Mouse (Mus musculus) G1E (cell line): ENCODE measurements at regions not wholly inside any gene's neighbourhood (a gene's known extent, or its start where the extent isn't known, plus 50 kb on each side); places are given as distances from the start of the nearest gene placed in this dataset.
"Not testable (repeated sequence)": the region's sequence is repeated elsewhere in the genome, so short reads cannot be mapped to it uniquely, and the experiment has no call there.

Experiments
- ATAC-seq: 2 replicates; pipeline ENCODE4 v1.8.0; 2016; ENCODE audit warnings: mild to moderate bottlenecking; ENCODE audit not compliant: insufficient number of reproducible peaks, poor library complexity, low FRiP score, severe bottlenecking; ENCODE audit errors: extremely low read depth
- DNase-seq: peaks from one replicate; pipeline ENCODE4 v3.0.0; 2012; ENCODE audit warnings: low spot score
- H3K27me3 ChIP-seq: 2 replicates; pipeline ENCODE4 v1.6.1; 2012; ENCODE audit warnings: mild to moderate bottlenecking, low read length, inconsistent platforms; ENCODE audit not compliant: insufficient read depth
- H3K36me3 ChIP-seq: replicated peaks from 2 replicates; pipeline ENCODE3; 2012; ENCODE audit warnings: mild to moderate bottlenecking, inconsistent platforms
- H3K4me1 ChIP-seq: 2 replicates; pipeline ENCODE4 v1.6.1; 2012; ENCODE audit warnings: low read depth, low read length, inconsistent platforms, mixed read lengths; ENCODE audit not compliant: insufficient read depth
- H3K4me3 ChIP-seq: 2 replicates; pipeline ENCODE4 v1.5.1; 2012; ENCODE audit warnings: low read depth, mild to moderate bottlenecking, inconsistent platforms, low read length, moderate library complexity, mixed read lengths
- H3K9me3 ChIP-seq: replicated peaks from 2 replicates; pipeline ENCODE4 v1.6.1; 2012; ENCODE audit warnings: inconsistent platforms
- CTCF ChIP-seq: IDR thresholded peaks from 2 replicates; pipeline ENCODE4 v1.5.1; 2012; ENCODE audit warnings: low read depth, low read length, inconsistent platforms, mixed read lengths
- GATA1 ChIP-seq: IDR thresholded peaks from 2 replicates; pipeline ENCODE4 v1.6.1; 2012; ENCODE audit warnings: borderline replicate concordance, low read length, inconsistent platforms, mixed read lengths
- GATA2 ChIP-seq: IDR thresholded peaks from 2 replicates; pipeline ENCODE4 v1.6.1; 2012; ENCODE audit warnings: low read depth, low read length, inconsistent platforms, borderline replicate concordance
- POLR2AphosphoS5 ChIP-seq: IDR thresholded peaks from 2 replicates; pipeline ENCODE4 v1.6.1; 2012; ENCODE audit warnings: low read depth, low read length, inconsistent platforms; ENCODE audit not compliant: insufficient replicate concordance
- TAL1 ChIP-seq: conservative IDR thresholded peaks from 2 replicates; pipeline ENCODE4 v1.6.1; 2012; ENCODE audit warnings: low read depth, low read length, inconsistent platforms, mixed read lengths

- no peaks in the 10 kb centered on the region for H3K9me3 ChIP-seq
- no peaks in the 10 kb centered on the region for H3K27me3 ChIP-seq
- ATAC-seq = no peak
- no peak overlapping the region for H3K4me3 ChIP-seq
- TF ChIP-seq GATA2 = no peak
- DNase-seq = no peak
- H3K36me3 ChIP-seq = no peaks in the 10 kb centered on the region
- no peaks in the 10 kb centered on the region for H3K4me1 ChIP-seq
These were observed 259.2 kb upstream of the Tmprss15 start for GRCm38 (mm10) chr16:79350127-79350526.

- Histone ChIP-seq H3K9me3 (no peaks in the 10 kb centered on the region), H3K4me1 (no peaks in the 10 kb centered on the region), H3K36me3 (no peaks in the 10 kb centered on the region), H3K27me3 (no peaks in the 10 kb centered on the region), H3K4me3 (no peak overlapping the region)
- no peak for DNase-seq
- ATAC-seq = no peak
- TF ChIP-seq CTCF = no peak
These were observed 251.6 kb upstream of the Tmprss15 start for GRCm38 (mm10) chr16:79342453-79342852.

DNA sequence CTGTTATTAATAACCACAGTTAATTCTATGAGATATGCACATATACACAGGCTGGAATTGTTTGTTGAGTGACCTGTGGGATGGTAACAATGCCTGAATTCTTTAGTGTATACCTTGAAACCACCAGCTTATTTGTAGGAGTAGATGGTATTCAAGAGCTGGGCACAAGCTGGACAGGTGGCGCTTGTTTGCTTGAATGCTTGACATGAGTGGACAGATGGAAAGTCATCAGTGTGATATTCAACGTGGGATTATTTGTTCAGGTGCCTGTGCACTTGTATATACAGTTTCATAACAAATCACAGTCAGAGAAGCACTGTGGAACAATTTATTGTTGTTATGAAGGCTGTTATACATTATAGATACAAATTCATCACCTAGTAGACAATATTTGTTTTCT, 245.5 kb upstream of the Tmprss15 start:
- no peaks in the 10 kb centered on the region for H3K9me3 ChIP-seq
- ATAC-seq = no peak
- no peaks in the 10 kb centered on the region for H3K4me1 ChIP-seq
- no peaks in the 10 kb centered on the region for H3K36me3 ChIP-seq
- no peak for DNase-seq
- H3K27me3 ChIP-seq = no peaks in the 10 kb centered on the region
- TF ChIP-seq CTCF = no peak
- TF ChIP-seq TAL1 = no peak
- TF ChIP-seq GATA2 = no peak
- no peak for TF ChIP-seq GATA1
- TF ChIP-seq POLR2AphosphoS5 = no peak
- H3K4me3 ChIP-seq = no peak overlapping the region

GRCm38 (mm10) chr16:79336016-79336415, 245.1 kb upstream of the Tmprss15 start:
- Histone ChIP-seq H3K4me3 (no peak overlapping the region), H3K4me1 (no peaks in the 10 kb centered on the region), H3K36me3 (no peaks in the 10 kb centered on the region), H3K9me3 (no peaks in the 10 kb centered on the region), H3K27me3 (no peaks in the 10 kb centered on the region)
- DNase-seq (no peak), ATAC-seq (no peak)
- TF ChIP-seq POLR2AphosphoS5 (no peak), CTCF (no peak), GATA1 (no peak)

- H3K9me3 ChIP-seq = no peaks in the 10 kb centered on the region
These were observed 222.4 kb upstream of the Tmprss15 start for GRCm38 (mm10) chr16:79313301-79313700.

GRCm38 (mm10) chr16:79312702-79313101, 221.8 kb upstream of the Tmprss15 start:
- no peak for DNase-seq
- H3K9me3 ChIP-seq = no peaks in the 10 kb centered on the region
- no peaks in the 10 kb centered on the region for H3K36me3 ChIP-seq
- no peaks in the 10 kb centered on the region for H3K4me1 ChIP-seq
- TF ChIP-seq TAL1 (no peak), GATA1 (no peak), GATA2 (no peak), POLR2AphosphoS5 (no peak), CTCF (no peak)
- H3K27me3 ChIP-seq = no peaks in the 10 kb centered on the region
- ATAC-seq = no peak
- no peak overlapping the region for H3K4me3 ChIP-seq

More at GRCm38 (mm10) chr16:79313301-79313700, 222.4 kb upstream of the Tmprss15 start:
- Histone ChIP-seq H3K4me3 (no peak overlapping the region), H3K36me3 (no peaks in the 10 kb centered on the region), H3K27me3 (no peaks in the 10 kb centered on the region), H3K4me1 (no peaks in the 10 kb centered on the region)
- ATAC-seq (no peak), DNase-seq (no peak)
- no peak for TF ChIP-seq GATA1

DNA sequence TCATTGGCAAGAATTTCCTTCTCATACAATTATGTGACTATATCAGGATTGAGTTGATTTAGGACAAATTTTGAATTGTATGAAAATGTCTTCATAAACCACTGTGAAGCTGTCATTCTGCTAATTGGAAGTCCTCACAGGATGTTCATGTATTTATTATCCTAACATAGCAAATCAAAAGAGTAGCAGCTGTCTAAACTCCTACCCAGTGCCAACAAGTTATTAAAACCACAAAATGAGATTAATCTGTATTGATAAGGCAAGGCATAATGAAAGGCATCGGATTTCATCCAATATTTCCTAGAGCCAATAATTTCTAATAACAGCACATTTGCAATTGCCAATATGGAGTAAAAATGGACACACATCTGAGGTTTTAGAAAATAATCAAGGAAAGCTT, 217.6 kb upstream of the Tmprss15 start:
- H3K4me3 ChIP-seq = no peak overlapping the region
- ATAC-seq (no peak), DNase-seq (no peak)
- no peaks in the 10 kb centered on the region for H3K36me3 ChIP-seq
- H3K27me3 ChIP-seq = no peaks in the 10 kb centered on the region
- H3K4me1 ChIP-seq = no peaks in the 10 kb centered on the region
- no peaks in the 10 kb centered on the region for H3K9me3 ChIP-seq
- TF ChIP-seq POLR2AphosphoS5 = no peak
- TF ChIP-seq GATA2 = no peak
- no peak for TF ChIP-seq TAL1
- no peak for TF ChIP-seq GATA1
- TF ChIP-seq CTCF = no peak

- not testable (repeated sequence) for ATAC-seq
These were observed 205.7 kb upstream of the Tmprss15 start for GRCm38 (mm10) chr16:79296621-79297020.

More at GRCm38 (mm10) chr16:79296621-79297020, 205.7 kb upstream of the Tmprss15 start:
- H3K27me3 ChIP-seq, H3K4me3 ChIP-seq, DNase-seq, H3K9me3 ChIP-seq, H3K36me3 ChIP-seq, H3K4me1 ChIP-seq: not testable (repeated sequence)
